Mouse (Mus musculus) large intestine, adult 2 months (tissue): Measurements from ENCODE around the gene Vmn1r85. TPM values are rescaled to one million over a fixed set of nuclear protein-coding genes. Genes with fewer than 3 reads are reported as not detected.
"Not testable (repeated sequence)": the region's sequence is repeated elsewhere in the genome, so short reads cannot be mapped to it uniquely, and the experiment has no call there.

ENCODE experiments used
- DNase-seq: peaks from one replicate; pipeline ENCODE4 v3.0.0-alpha.2; 2012; ENCODE audit warnings: low read depth, low spot score
- WGBS: fragments of 180-500 bp; shearing (Covaris S2); methylation state at CpG from one replicate; pipeline ENCODE4 v1.1.7; 2018; 5-methylcytosine and 5-hydroxymethylcytosine counted together
- polyA plus RNA-seq: library from polyadenylated mRNA; depleted of rRNA; stranded (reverse); fragments of >200 nt; gene quantifications from 2 replicates; pipeline ENCODE4 v1.2.3, GENCODE M21; 2012; rRNA removed

Vmn1r85 gene
- not detected in 2 replicates for polyA plus RNA-seq

GRCm38 (mm10) chr7:13095073-13095472 is at the start of gene Vmn1r85:
TSS of gene Vmn1r85 (minus strand) at chr7:13095173.
- 59% methylated on average over 3 of the region's 3 CpGs for WGBS
- DNase-seq: no peak

- no peak for DNase-seq
- WGBS: 76% methylated on average over 1 of the region's 1 CpGs
These were observed 45.1 kb upstream of the Vmn1r85 start, which contains the start of gene Vmn1r87 for GRCm38 (mm10) chr7:13140057-13140456. TSS of gene Vmn1r87 (minus strand) at chr7:13140157.

DNA sequence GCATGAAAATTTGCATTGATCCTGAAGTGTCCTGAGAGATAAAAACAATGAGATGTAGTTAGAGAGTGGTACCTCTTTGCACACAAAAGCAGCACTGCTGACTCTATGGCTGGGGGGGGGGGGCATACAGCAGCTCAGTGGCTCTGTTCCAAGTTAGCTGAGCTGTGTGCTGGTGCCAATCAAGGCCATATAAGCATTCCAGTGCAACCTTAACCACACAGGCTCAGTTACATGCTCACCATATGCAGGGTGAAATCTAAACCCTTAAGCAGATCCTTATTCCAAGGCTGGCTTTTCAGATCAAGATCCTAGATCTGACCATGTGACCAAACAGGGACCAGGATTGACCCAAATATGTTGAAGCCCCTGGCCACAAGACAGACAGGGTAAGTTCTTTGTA is 42.4 kb upstream of the Vmn1r85 start:
- no peak for DNase-seq

DNA sequence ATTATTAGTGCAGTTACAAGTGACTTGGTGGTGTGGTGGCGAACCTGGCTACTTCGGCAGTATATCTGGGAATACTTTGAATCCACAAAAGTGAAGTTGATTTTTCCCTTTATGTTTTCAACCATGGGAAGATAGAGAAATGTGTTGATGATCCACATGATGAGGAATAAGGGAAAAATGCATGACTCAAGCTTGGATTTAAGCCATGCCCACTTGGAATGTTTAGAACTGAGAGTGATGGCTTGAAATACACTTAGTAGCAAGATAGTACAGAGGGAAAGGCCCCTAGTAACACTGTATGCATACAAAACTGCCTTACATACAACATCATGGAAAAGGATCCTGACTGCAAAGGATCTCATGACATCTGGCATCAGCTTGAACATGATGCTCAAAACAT is 36.9 kb upstream of the Vmn1r85 start:
- WGBS: 88% methylated on average over 2 of the region's 2 CpGs

DNA sequence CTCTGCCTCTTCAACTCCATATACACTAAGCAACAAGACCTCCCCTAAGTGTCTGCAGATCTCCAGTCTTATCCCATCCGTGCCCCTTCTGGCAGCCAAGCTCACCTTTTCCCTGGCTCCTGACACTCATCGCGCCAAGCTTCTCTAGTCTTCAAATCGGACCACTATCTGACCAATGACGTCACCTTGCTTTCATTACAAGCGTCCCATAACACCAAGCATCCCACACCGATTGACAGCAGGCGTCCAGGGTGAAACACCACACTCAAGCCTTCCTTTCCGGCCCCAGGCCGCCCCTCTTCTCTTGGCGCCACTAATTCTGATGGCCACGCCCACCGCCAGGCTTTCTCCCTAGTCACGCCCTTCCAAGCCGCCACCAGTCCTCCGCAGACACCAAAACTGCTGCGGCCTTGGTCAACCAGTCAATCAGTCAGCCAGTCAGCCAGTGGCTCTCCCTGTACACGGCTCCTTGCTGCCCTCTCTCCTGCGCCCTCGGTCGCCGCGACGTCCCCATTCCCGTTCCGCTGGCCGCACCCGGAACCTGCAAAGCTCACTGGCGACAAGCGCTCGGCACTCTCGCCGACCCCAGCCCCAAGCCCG is 28.7 kb upstream of the Vmn1r85 start:
- DNase-seq: not testable (repeated sequence)
- WGBS: 4% methylated on average over 20 of the region's 34 CpGs

More for the DNA sequence above, 36.9 kb upstream of the Vmn1r85 start:
- no peak for DNase-seq

DNA sequence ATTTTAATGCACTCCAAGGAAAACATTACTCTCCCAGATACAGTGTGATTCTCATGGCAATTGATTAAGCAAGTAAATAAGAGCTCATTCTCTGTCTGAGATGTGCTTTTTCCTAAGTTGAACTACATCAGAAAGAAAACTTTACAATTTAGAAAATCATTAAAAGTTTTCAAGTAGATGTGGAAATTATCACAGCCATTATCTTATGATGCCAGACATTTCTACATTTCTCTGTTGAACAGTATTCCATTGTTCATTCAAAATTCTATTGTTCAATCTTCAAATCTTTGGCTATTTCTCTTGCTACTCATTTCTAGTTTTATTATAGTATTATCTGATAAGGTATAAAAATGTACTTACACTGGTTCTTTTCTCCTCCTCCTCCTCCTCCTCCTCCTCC is 24.8 kb upstream of the Vmn1r85 start, which contains the start of gene Vmn1r86:
Vmn1r86 (minus strand) TSS at position 101 of the 400 bp plus-strand sequence.
- DNase-seq: no peak

- no peak for DNase-seq
- 55% methylated on average over 5 of the region's 5 CpGs for WGBS
These were observed 22.7 kb downstream of the Vmn1r85 start for GRCm38 (mm10) chr7:13072293-13072692.

DNA sequence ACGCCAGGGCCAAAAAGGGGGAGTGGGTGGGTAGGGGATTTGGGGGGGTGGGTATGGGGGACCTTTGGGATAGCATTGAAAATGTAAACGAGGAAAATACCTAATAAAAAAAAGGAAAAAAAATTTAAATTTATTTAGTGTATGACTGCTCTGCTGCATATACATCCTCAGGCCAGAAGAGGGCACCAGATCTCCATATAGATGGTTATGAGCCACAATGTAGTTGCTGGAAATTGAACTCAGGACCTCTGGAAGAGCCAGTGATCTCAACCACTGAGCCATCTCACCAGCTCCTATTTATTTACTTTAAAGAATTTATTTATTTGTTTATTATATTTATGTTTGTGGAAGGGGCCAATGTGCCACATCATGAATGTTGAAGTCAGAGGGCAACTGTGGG is 31.6 kb downstream of the Vmn1r85 start:
- 54% methylated on average over 2 of the region's 2 CpGs for WGBS
- not testable (repeated sequence) for DNase-seq

DNA sequence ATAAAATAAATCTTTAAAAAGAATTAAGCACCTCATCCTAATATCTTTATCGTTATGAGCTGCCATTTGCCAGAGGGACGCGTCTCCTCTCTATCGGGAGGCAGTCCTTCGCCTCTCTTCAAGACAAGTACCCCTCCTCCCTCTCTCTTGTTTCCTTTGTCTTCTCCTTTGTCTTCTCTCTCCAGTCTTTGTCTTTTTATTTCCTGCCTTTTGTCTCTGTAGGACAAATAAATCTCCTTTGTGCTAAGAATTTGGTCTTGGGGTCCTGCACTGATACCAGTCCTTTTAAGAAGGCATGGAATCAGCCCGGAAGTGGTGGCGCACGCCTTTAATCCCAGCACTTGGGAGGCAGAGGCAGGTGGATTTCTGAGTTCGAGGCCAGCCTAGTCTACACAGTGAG is 35.4 kb downstream of the Vmn1r85 start:
- DNase-seq: no peak
- 92% methylated on average over 9 of the region's 9 CpGs for WGBS

- DNase-seq: no peak
- WGBS: 60% methylated on average over 8 of the region's 8 CpGs
These were observed 37.9 kb downstream of the Vmn1r85 start for GRCm38 (mm10) chr7:13056913-13057700.

DNA sequence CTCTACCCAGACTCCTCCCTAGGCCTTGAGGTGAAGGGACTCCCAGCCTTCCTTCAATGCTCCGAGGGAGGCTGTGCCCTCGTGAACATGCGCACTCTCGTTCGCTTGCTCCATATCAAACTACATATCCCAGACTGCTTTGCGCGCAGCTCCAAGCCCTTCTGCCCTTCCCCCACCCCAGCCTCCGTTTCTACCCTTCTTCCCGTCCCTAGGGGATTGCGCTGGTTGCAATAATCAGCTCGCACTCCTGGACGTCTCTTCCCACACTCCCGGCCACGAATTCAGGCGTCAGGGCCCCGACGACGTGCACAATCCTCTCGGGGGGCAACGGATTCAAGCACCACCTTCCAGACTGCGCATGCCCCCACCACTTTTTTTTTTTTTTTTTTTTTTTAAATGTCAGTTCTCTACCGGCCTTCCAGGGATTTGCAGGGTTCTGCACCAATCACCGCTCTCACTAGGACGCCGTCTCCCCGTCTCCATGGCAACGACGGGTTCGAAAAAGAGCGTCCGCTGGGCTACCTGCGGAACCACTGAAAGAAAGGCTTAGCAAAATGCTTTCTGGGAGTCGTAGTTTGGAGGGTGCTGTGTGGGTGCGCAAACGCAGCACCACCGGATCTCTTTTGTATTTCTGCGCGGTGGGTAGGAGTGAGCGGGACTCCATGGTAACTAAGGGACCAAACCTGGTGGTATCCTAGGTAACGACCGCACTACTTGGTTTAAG is 40.5 kb downstream of the Vmn1r85 start, which contains the start of gene Mzf1:
Mzf1 (minus strand) TSS at position 478 of the 724 bp plus-strand sequence.
- WGBS: under 1% methylated on average over 41 of the region's 41 CpGs
- peak; percentile 91 for DNase-seq

DNA sequence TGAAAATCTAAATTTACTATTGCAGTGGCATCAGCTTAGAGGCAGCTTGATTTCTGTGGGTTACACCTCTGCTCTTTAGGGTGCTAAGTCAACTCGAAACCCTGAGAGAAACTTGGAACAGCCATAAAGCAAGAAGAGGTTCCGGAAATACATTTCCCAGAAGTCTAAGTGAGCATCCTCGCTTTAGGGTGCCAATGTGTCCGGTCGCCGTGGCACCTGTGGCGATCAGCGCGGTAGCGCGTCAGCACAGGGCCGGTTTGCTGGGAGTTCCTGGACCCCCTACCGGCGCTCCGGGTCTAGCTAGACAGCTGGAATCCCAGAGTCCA is 41.0 kb downstream of the Vmn1r85 start:
- no peak for DNase-seq
- WGBS: under 1% methylated on average over 15 of the region's 15 CpGs

GRCm38 (mm10) chr7:13053501-13053900 is 41.5 kb downstream of the Vmn1r85 start:
- no peak for DNase-seq
- WGBS: 95% methylated on average over 2 of the region's 2 CpGs

- no peak for DNase-seq
- WGBS: 91% methylated on average over 13 of the region's 13 CpGs
These were observed 42.0 kb downstream of the Vmn1r85 start for GRCm38 (mm10) chr7:13053001-13053400.

- 2% methylated on average over 2 of the region's 2 CpGs for WGBS
- DNase-seq: peak; percentile 57
These were observed 48.9 kb downstream of the Vmn1r85 start for GRCm38 (mm10) chr7:13046084-13046483.

GRCm38 (mm10) chr7:13044254-13044625 is 50.7 kb downstream of the Vmn1r85 start:
- DNase-seq: no peak
- WGBS: 9% methylated on average over 23 of the region's 23 CpGs

DNA sequence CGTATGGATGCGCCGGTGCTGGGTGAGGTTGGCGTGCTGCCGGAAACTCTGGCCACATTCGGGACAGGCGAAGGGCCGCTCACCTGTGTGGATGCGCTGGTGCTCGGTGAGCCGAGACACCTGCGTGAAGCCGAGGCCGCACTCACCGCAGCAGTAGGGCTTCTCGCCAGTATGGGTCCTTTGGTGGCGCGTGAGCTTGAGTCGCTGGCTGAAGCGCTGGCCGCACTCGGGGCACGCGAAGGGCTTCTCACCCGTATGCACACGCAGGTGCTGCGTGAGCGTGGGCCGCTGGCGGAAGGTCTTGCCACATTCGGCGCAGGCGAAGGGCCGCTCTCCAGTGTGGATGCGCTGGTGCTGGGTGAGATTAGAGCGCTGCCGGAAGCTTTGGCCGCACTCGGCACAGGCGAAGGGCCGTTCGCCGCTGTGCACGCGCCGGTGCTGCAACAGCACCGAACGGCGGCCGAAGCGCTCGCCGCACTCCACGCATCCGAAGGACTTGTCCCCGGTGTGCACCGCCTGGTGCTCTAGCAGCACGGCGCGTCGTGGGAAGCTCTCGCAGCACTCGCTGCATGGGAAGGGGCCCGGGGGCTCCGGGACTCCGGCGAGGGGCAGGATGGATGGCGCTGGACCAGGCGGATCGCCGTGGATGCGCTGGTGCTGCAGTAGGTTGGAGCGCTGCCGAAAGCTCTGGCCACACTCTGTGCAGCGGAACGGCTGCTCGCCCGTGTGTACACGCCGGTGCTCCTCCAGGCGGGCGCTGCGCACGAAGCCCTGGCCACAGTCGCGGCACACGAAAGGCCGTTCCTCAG is 51.3 kb downstream of the Vmn1r85 start:
- 12% methylated on average over 88 of the region's 88 CpGs for WGBS
- DNase-seq: no peak

DNA sequence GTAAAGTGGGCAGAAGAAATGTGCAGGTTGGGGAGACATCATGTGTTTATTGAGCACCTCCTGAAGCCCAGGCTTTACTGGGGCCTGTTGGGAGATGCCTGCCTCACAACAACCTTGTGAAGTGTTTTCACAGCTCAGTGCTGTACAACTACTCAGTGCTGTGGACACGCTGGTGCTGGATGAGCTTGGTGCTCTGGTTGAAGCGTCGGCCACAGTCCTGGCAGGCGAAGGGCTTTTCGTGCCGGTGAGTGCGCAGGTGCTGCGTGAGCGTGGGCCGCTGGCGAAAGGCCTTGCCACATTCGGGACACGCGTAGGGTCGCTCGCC is 51.9 kb downstream of the Vmn1r85 start:
- WGBS: 63% methylated on average over 16 of the region's 16 CpGs
- DNase-seq: no peak

- no peak for DNase-seq
- 84% methylated on average over 6 of the region's 6 CpGs for WGBS
These were observed 52.5 kb downstream of the Vmn1r85 start for GRCm38 (mm10) chr7:13042511-13042910.

DNA sequence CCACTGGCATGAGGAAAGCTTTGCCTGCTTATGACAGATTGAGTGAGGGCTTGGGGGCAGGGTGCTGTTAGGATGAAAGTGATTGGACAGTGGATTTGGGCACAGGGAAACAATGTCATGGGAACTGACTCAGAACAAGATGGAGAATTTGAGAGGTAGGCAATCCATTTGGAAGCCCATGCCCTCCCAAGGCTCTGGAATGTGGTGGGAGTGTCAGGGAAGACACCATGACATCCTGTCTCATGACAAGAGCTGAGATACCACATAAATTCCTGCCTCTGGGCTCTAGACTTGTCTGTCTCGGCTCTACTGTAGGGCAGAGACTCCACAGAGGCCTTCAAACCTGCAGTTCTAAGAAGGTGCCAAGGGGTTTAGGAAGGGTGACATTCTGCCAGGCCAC is 53.7 kb downstream of the Vmn1r85 start:
- DNase-seq: no peak
- 85% methylated on average over 1 of the region's 1 CpGs for WGBS
